Mouse (Mus musculus): ENCODE data around the gene Cenpl. TPM values are rescaled to one million over a fixed set of nuclear protein-coding genes. Genes with fewer than 3 reads are reported as not detected.

Cenpl gene
- polyA plus RNA-seq, 1 experiment from 2014 or later, result 26.1 TPM

DNA sequence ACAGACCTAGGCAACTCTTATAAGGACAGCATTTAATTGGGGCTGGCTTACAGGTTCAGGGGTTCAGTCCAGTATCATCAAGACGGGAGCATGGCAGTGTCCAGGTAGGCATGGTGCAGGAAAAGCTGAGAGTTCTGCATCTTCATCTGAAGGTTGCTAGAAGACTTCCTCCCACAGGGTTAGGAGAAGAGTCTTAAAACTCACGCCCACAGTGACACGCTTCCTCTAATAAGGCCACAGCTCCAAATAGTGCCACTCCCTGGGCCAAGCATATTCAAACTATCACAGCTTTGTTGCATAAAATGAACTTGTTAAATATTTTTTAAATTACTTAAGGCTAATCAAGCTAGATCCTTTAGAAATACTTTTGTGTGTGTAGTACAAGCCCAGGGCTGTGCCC lies 6.7 kb downstream of the Cenpl start:
- H3K27ac ChIP-seq (ENCODE audit: low read length), result no peak overlapping the region
- H3K4me3 ChIP-seq (ENCODE audit: low read length), result no peak overlapping the region
- no peak for ATAC-seq
- H3K9ac ChIP-seq (ENCODE audit: low read depth, low read length), result no peak overlapping the region
- H3K4me2 ChIP-seq (ENCODE audit: low read depth, low read length), result no peak overlapping the region
- H3K9me3 ChIP-seq (ENCODE audit: control insufficient read depth, low read length), result no peaks in the 10 kb centered on the region
- H3K27me3 ChIP-seq (replicated peaks; ENCODE audit: control insufficient read depth, insufficient read depth, low read length), result no peaks in the 10 kb centered on the region
- peaks cover 18% of the 10 kb centered on the region for H3K4me1 ChIP-seq (ENCODE audit: control insufficient read depth, insufficient read depth, low read length)
- H3K36me3 ChIP-seq (ENCODE audit: control insufficient read depth, insufficient read depth, low read length), result no peaks in the 10 kb centered on the region
- WGBS, result 91% methylated on average over 3 of the region's 3 CpGs

DNA sequence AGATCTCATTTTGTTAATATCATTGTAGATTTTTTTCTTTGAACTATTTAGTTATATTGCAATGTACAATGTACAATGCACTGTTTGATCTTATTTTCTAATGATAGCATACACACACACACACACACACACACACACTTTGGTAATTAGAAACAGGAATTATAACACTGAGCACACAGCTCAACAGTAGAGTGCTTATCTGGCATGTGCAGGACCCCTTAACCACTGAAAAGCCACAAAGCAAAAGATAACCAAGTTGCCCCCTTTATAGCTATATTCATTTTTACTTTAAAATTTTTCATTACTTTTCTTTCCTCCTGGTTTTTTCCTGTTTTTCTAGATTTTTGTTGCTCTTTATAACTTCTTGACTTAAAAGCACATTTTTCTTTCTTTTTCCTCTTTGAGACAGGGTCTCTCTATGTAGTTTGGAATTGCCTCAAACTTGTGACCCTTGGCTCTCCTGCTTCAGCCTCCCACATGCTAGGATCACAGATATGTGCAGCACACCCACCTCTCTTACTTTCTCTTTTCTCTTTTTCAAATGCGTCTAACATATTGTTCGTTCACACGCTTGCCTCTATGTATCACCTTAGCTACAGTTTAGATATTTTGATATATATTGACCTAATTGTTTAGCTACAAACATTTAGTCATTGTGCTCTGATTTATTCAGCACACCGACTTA lies 29.4 kb downstream of the Cenpl start:
- H3K27me3 ChIP-seq (replicated peaks; ENCODE audit: control insufficient read depth, insufficient read depth, low read length), result no peaks in the 10 kb centered on the region
- no peak overlapping the region for H3K4me2 ChIP-seq (ENCODE audit: low read depth, low read length)
- H3K4me3 ChIP-seq (ENCODE audit: low read length), result no peak overlapping the region
- H3K4me1 ChIP-seq (ENCODE audit: control insufficient read depth, insufficient read depth, low read length), result no peaks in the 10 kb centered on the region
- ATAC-seq, result no peak
- no peak overlapping the region for H3K27ac ChIP-seq (ENCODE audit: low read length)
- no peak overlapping the region for H3K9ac ChIP-seq (ENCODE audit: low read depth, low read length)
- H3K9me3 ChIP-seq (ENCODE audit: control insufficient read depth, low read length), result no peaks in the 10 kb centered on the region
- 92% methylated on average over 4 of the region's 4 CpGs for WGBS
- 0 out of 2 replicates have a peak, but pooled peaks cover 5% of the 10 kb centered on the region for H3K36me3 ChIP-seq (ENCODE audit: control insufficient read depth, insufficient read depth, low read length)

DNA sequence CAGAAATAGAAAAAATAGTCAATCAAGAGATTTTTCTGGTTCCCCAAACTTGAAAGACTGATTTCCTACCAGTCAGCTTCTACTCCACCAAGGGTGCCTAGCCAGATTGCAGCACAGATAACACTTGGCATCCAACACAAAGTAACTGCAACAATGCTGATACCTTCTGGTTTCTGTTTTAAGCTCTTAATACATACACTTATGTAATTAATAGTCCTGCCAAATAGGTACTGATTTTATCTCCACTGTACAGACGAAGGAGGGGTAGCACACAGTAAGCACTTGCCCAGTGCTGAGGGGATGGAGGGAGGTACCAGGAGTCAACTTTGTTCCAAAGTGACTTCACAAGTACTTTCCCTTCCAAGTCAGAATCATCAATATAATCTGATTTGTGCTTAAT lies 33.3 kb downstream of the Cenpl start:
- Histone ChIP-seq H3K4me2 (ENCODE audit: low read depth, low read length) (no peak overlapping the region), H3K27ac (ENCODE audit: low read length) (no peak overlapping the region), H3K4me3 (ENCODE audit: low read length) (no peak overlapping the region), H3K9me3 (ENCODE audit: control insufficient read depth, low read length) (no peaks in the 10 kb centered on the region), H3K9ac (ENCODE audit: low read depth, low read length) (no peak overlapping the region), H3K36me3 (ENCODE audit: control insufficient read depth, insufficient read depth, low read length) (0 out of 2 replicates have a peak, but pooled peaks cover 5% of the 10 kb centered on the region), H3K4me1 (ENCODE audit: control insufficient read depth, insufficient read depth, low read length) (no peaks in the 10 kb centered on the region), H3K27me3 (replicated peaks; ENCODE audit: control insufficient read depth, insufficient read depth, low read length) (no peaks in the 10 kb centered on the region)
- ATAC-seq, result no peak
- WGBS, result 73% methylated on average over 1 of the region's 1 CpGs

DNA sequence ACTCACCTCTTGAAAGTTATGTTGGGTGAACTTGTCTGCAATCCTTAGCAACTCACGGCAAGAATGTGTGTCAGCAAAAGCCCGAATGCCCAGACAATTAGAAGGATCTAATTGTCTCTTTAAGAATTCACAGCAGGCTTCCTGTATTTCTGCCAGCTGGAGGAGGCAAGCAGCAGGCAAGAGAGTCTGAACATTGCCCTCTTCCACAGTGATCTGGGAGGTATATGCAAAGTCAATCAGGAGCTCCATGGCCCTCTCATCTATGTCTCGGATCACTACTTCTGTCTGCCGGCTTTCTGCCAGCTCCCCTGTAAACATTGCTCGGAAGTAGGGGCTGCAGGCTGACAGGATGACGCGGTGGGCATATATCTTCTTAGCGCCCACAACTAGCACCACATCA lies 38.7 kb downstream of the Cenpl start:
- 77% methylated on average over 8 of the region's 8 CpGs for WGBS
- Histone ChIP-seq H3K36me3 (ENCODE audit: control insufficient read depth, insufficient read depth, low read length) (no peaks in the 10 kb centered on the region), H3K9ac (ENCODE audit: low read depth, low read length) (no peak overlapping the region), H3K4me1 (ENCODE audit: control insufficient read depth, insufficient read depth, low read length) (no peaks in the 10 kb centered on the region), H3K4me2 (ENCODE audit: low read depth, low read length) (no peak overlapping the region), H3K27me3 (replicated peaks; ENCODE audit: control insufficient read depth, insufficient read depth, low read length) (no peaks in the 10 kb centered on the region), H3K27ac (ENCODE audit: low read length) (no peak overlapping the region), H3K9me3 (ENCODE audit: control insufficient read depth, low read length) (no peaks in the 10 kb centered on the region), H3K4me3 (ENCODE audit: low read length) (no peak overlapping the region)
- no peak for ATAC-seq

DNA sequence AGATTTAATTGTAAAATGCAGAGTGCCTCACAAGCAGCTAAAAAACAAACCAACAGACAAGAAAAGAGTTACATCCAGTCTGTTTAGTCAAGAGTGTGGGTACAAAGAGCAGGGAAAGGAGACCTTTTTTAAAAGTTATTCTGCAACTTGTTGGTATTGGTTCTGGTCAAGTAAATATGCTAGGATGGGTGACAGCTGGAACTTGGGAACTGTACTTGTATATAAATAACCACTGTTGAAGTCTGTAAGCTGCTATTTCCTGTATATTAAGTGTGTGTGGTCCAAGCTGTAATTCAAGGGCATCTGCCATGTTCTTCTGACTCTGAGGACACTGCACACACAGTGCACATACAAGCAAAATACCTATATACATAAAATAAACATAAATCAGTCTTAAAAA lies 44.1 kb downstream of the Cenpl start:
- Histone ChIP-seq H3K9ac (ENCODE audit: low read depth, low read length) (no peak overlapping the region), H3K27ac (ENCODE audit: low read length) (no peak overlapping the region), H3K4me3 (ENCODE audit: low read length) (no peak overlapping the region), H3K4me1 (ENCODE audit: control insufficient read depth, insufficient read depth, low read length) (0 out of 2 replicates have a peak, but pooled peaks cover 2% of the 10 kb centered on the region), H3K27me3 (replicated peaks; ENCODE audit: control insufficient read depth, insufficient read depth, low read length) (no peaks in the 10 kb centered on the region), H3K4me2 (ENCODE audit: low read depth, low read length) (no peak overlapping the region), H3K36me3 (ENCODE audit: control insufficient read depth, insufficient read depth, low read length) (no peaks in the 10 kb centered on the region), H3K9me3 (ENCODE audit: control insufficient read depth, low read length) (no peaks in the 10 kb centered on the region)
- peak; percentile 42; the same call in 1 of the 2 replicates for ATAC-seq

DNA sequence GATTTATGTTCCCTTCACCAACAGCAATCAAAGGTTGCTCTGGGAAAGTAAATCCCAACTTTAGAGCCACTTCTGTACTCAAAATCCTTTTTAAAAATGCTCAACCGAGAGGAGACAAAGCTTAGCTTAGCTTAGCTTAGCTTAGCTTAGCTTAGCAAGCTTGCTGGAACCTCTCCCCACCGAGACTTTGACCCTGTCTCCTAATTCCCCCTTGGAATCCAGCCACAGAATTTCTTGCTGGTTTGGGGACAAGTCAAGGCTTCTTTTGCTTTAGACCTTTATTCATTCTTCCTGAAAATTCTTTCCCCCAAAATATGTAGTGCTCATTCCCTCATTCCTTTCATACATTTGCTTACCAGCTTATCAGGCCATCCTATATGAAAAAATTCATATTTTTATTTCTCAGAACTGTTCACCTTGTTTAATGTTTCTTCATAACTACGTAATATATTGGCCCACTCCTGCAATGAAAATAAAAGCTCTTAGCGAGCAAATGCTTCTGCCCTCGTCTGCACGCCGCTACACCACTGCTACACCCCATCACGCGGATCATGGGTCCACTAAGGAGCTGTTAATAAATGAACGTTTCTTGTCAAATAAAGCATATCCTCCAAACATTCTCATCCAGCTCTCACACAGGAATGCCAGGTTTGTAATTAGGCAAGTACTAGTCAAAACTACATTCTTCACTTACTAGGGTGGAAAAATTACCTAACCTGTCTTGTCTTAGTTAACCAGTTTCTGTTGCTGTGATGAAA lies 52.3 kb downstream of the Cenpl start:
- 91% methylated on average over 10 of the region's 10 CpGs for WGBS
- no peak overlapping the region for H3K4me3 ChIP-seq (ENCODE audit: low read length)
- no peaks in the 10 kb centered on the region for H3K36me3 ChIP-seq (ENCODE audit: control insufficient read depth, insufficient read depth, low read length)
- no peaks in the 10 kb centered on the region for H3K4me1 ChIP-seq (ENCODE audit: control insufficient read depth, insufficient read depth, low read length)
- no peak overlapping the region for H3K27ac ChIP-seq (ENCODE audit: low read length)
- no peaks in the 10 kb centered on the region for H3K9me3 ChIP-seq (ENCODE audit: control insufficient read depth, low read length)
- H3K4me2 ChIP-seq (ENCODE audit: low read depth, low read length), result no peak overlapping the region
- H3K27me3 ChIP-seq (replicated peaks; ENCODE audit: control insufficient read depth, insufficient read depth, low read length), result no peaks in the 10 kb centered on the region
- ATAC-seq, result no peak
- H3K9ac ChIP-seq (ENCODE audit: low read depth, low read length), result no peak overlapping the region

DNA sequence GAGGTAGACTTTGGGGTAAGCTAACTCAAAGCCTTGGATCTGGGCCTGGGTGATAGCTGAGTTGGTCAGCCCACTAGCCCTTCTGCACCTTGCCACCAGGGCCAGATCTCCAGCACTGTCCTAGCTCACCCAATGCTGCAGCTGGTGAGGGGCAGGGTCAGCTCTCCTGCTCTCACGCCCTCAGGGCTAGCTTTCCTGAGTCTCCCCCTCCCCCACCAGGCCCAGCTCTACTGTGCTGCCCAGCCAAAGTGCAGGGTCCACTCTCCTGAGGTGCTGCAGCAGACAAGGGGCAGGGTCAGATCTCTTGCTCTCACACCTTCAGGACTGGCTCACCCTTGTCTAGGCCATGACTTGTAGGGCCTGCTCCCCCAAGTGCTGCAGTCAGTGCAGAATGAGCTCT lies 55.9 kb downstream of the Cenpl start:
- ATAC-seq, result no peak
- Histone ChIP-seq H3K4me3 (ENCODE audit: low read length) (no peak overlapping the region), H3K4me1 (ENCODE audit: control insufficient read depth, insufficient read depth, low read length) (peaks cover 5% of the 10 kb centered on the region; the same call in 1 of the 2 replicates), H3K27ac (ENCODE audit: low read length) (no peak overlapping the region), H3K9ac (ENCODE audit: low read depth, low read length) (no peak overlapping the region), H3K36me3 (ENCODE audit: control insufficient read depth, insufficient read depth, low read length) (no peaks in the 10 kb centered on the region), H3K9me3 (ENCODE audit: control insufficient read depth, low read length) (no peaks in the 10 kb centered on the region), H3K4me2 (ENCODE audit: low read depth, low read length) (no peak overlapping the region), H3K27me3 (replicated peaks; ENCODE audit: control insufficient read depth, insufficient read depth, low read length) (no peaks in the 10 kb centered on the region)
- 67% methylated on average over 1 of the region's 1 CpGs for WGBS

DNA sequence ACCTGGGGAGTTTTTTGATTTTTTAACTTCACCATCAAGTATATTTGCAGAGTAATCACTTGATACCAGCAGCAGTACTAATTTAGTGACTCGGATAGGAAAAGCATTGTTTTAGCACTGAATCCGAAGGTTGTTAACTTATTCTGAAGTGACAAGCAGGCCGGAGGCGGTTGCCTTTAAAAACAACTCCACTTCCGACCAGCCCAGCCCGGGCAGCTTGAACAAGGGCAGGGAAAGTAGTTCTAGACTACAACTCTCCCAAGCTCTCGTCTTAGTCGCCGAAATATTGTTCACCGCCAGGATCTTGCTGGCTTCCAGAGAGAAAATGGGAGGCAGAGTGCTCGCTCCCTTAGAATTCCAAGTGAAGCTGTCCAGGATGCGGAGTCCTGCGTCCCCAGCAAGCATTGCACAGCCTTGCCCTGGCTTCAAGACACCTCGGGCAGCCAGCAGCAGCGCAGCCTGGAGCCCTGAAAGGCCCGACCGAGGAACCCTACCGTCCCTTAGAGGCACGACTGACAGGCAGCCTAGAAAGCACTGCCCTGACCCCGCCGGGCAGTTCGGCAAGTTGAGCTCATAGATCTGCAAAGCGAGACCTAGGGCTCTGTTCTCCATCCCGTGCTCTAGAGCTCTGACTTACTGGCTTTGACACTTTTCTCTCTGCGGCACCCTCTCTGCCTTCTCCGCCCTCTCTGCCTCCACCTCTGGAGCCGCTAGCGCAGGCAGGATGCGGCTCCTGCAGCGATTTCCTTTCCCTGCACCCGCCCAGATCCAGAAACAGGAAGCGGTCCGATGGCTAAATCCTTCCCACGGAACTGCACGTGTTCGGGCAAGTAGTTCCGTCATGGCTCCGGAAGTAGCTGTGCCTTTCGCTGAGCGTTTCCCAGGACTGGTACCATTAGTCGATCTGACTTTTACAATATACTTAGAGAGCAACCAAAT lies 60.5 kb downstream of the Cenpl start, which contains the start of gene Klhl20:
TSS of gene Klhl20 (minus strand) at position 786 of the 939 bp plus-strand sequence.
- peak within 1 kb of the TSS; percentile 90 for H3K27ac ChIP-seq (ENCODE audit: low read length)
- peak; percentile 97 for ATAC-seq
- H3K4me2 ChIP-seq (ENCODE audit: low read depth, low read length), result peak within 1 kb of the TSS; percentile 72
- H3K4me1 ChIP-seq (ENCODE audit: control insufficient read depth, insufficient read depth, low read length), result peaks cover 5% of the 10 kb centered on the region; the same call in 1 of the 2 replicates
- peak within 1 kb of the TSS; percentile 89 for H3K9ac ChIP-seq (ENCODE audit: low read depth, low read length)
- H3K9me3 ChIP-seq (ENCODE audit: control insufficient read depth, low read length), result no peaks in the 10 kb centered on the region
- H3K27me3 ChIP-seq (replicated peaks; ENCODE audit: control insufficient read depth, insufficient read depth, low read length), result no peaks in the 10 kb centered on the region
- H3K36me3 ChIP-seq (ENCODE audit: control insufficient read depth, insufficient read depth, low read length), result no peaks in the 10 kb centered on the region
- WGBS, result 1% methylated on average over 41 of the region's 41 CpGs
- H3K4me3 ChIP-seq (ENCODE audit: low read length), result peak within 1 kb of the TSS; percentile 90

Measured in intestine, embryonic 16.5 days (tissue).